Mouse (Mus musculus): ENCODE results near the gene Gpt2.
A peak's percentile ranks its signal among the peaks of the same experiment; 100 is the strongest.

Gene Gpt2

GRCm38 (mm10) chr8:85487906-85488620 lies 4.3 kb upstream of the Gpt2 start:
- no peak for DNase-seq

DNA sequence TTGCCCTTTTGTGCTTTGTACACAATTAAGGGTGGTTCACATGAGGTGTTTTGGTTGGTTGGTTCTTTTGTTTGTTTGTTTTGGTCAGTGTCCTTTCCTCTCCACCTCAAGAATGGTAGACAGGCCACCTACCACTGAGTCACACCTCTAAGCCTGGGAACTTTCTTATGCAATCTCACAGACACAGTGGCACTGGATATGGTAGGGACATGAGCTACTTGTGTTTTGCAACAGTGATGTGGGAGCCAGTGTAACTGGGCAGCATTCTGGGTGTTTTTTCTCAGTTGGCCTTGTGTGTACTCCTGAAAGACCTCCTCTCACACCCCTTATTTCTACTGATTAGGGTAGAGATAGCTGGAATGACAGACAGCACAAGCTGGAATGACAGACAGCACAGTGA lies 3.7 kb upstream of the Gpt2 start:
- DNase-seq: no peak

GRCm38 (mm10) chr8:85489546-85489945 lies 2.8 kb upstream of the Gpt2 start:
- no peak for DNase-seq

- DNase-seq: peak; percentile 25
These were observed 860 bp downstream of the Gpt2 start for GRCm38 (mm10) chr8:85492940-85493931.

GRCm38 (mm10) chr8:85496125-85496524 lies 3.7 kb downstream of the Gpt2 start:
- DNase-seq: no peak

GRCm38 (mm10) chr8:85496778-85497177 lies 4.4 kb downstream of the Gpt2 start:
- no peak for DNase-seq

DNA sequence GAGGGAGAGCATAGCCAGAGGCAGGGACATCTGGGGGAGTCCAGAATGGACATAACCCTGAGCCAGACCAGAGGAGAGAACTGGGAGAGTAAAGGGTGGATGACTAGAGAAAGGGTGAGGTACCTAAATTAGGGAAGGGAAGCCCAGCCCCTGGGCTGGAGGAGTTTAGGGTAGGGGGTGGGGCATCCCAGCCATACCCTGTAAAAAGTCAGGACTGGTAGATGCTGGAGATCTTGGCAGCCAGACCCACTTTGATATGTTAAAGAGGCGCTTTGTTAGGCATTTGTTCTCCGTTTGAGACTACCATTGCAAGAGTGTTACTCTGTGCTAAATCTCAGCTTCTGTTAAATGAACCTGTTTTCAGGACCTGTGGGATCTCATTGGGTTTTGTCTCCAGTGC lies 6.2 kb downstream of the Gpt2 start:
- no peak for DNase-seq

DNA sequence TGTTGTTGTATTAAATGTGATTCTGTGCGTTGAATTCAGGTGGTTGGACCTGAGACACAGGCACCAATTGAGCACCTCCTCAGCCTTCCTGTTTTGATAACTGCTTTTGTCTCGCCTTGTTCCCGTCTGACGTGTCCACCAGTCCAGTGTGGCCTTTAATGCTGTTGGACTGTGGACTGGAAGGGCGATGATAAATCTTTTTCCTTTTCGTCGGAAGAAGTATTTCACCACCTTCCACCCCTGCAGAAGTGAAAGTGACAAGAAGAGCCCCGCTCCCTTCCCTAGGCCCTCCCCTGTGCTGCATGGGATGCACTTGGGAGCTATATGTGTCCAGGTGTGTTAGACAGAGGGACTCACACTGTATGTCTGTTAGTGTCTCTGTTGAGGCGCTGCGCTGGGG lies 8.1 kb downstream of the Gpt2 start:
- no peak for DNase-seq

GRCm38 (mm10) chr8:85500955-85501685 lies 8.7 kb downstream of the Gpt2 start:
- DNase-seq: peak; percentile 48

- DNase-seq: no peak
These were observed 10.0 kb downstream of the Gpt2 start for GRCm38 (mm10) chr8:85502381-85502780.

GRCm38 (mm10) chr8:85503065-85503464 lies 10.7 kb downstream of the Gpt2 start:
- DNase-seq: no peak

- no peak for DNase-seq
These were observed 12.3 kb downstream of the Gpt2 start for GRCm38 (mm10) chr8:85504704-85505103.

DNA sequence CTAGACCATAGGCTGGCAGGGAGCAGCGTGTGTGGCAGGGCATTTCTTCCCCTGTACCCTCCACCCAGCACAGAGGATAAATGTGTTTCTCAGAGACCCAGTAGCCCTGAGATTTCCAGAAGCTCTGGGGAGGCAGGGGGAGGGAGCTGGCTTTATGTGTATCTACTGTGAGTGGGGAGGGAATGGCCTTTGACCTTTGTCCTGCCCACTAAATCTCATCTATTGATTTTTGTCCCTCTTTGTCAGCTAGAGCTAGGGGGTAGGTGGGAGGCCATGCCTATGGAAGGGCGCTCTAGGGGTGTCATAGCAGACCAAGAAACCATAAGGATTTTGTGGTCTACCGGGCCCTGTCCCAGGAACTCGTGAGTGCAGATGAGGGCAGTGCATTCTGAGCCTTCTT lies 14.2 kb downstream of the Gpt2 start:
- no peak for DNase-seq

DNA sequence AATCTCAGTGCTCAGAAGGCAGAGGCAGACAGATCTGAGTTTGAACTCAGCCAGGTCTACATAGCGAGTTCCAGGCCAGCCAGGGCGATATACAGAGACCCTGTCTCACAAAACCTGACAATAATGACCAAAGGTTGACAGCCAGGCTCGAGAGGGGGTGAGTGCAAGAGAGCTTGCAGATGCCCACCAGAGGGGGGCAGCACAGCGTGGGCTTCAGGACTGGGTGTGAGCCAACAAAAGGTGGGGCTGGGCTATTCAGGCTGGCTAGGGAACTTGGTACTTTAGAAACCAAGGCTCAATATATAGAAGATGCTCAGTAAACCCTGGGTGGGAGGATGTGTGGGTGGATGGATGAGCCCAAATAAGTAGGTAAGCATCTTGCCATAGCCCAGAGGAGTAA lies 16.3 kb downstream of the Gpt2 start:
- DNase-seq: no peak

DNA sequence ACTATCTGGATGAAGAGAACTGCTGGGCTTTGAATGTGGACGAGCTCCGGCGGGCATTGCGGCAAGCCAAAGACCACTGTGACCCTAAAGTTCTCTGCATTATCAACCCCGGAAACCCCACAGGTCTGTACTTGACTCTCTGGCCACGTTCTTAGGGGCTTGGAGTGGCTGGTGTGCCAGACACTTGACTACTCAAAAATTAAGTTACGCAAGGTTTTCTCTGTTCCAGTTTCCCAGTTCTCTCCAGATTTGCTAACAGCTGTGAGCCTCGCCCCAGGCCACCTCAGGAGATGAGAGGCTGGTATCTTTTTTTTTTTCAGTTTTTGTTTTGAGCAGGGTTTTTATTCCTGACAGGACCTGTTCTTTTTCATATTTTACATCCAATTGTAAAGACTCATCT lies 19.9 kb downstream of the Gpt2 start:
- no peak for DNase-seq

DNA sequence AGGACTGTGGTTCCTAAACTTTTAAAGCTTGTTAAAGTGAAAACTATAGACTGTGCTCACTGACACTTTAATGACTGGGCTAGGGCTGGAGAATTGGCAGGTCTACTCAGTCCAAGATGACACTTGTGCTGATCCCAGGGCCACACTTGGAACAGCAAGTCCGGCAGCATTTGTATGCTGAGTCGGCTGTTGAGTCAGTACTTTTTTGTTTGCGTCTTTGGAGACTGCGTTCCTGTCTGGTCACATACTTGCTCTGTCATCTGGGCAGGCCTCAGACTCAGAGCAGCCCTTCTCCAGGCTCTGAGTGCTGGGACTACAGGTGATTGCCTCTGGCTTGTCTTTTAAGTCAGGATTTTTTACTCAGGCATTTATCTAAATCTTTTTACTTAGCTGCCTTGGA lies 20.9 kb downstream of the Gpt2 start:
- no peak for DNase-seq

DNA sequence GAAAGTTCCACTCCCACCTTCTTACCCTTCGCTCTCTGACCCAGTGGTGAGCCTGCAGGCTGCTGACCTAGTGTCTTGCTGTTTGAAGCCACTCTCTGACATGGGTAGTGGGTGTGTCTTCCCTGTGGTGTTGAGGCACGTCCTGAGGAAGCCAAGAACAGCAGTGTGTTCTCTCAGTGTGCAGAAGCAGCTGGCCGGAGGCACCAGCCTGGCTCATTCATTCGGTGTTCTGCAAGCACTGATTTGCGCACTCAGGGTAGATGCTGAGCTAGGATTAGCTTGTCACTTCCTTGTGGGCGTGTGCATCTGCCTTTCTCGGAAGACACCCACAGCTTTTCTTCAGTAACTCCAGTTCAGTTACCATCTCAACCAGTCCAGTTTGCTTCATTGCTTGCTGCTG lies 23.0 kb downstream of the Gpt2 start:
- no peak for DNase-seq

DNA sequence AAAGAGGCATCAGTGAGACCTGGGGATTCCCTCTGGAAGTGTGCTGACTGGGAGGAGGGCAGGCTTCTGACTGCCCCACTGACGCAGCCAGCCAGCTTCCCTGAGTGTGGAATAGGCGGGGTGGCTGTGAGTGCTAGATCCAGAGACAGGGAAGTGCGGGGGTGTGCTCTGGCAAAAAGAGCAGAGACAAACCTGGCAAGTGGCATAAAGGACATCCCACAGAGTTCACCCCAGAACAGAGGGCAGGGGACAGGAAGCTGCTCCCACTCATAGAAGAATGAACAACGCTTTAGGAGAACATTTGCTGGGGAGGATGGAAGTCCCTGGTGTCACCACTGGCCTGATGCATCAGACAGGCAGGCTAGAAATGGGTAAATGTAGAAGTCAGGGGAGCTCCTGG lies 25.0 kb downstream of the Gpt2 start:
- DNase-seq: no peak

- DNase-seq: no peak
These were observed 25.6 kb downstream of the Gpt2 start for GRCm38 (mm10) chr8:85517956-85518355.

DNA sequence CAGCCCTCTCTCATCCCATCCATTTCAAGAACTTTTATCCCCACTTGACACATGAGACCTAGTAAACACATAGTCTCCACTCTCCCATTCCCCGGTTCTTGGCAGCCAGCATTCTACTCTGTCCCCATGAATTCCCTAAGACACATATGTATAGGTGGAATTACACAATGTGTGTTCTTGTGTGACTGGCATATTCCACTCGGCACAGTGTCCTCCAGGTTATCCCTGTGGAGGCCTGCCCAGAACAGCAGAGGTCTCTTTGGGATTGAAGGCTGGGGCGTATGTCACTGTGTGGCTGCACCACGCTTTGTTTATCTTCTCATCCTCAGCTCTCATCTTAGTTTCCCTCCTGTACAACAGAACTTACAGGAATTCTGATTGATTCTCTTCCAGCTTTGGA lies 28.2 kb downstream of the Gpt2 start:
- no peak for DNase-seq

DNA sequence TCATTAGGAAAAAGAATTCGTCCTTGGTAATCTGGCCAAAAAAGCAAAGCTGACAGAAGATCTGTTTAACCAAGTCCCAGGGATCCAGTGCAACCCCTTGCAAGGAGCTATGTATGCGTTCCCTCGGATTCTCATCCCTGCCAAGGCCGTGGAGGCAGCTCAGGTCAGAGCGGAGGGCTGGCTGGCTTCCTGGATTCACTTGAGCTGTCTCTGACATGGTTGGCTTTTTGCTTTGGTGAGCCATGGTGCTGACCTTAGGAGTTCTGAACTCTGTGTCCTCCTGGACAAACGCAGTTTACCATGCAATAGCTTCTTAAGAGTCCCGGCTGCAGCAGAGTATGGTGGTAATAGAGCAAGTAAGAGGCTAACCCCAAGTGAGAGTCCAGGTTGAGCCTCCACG lies 29.0 kb downstream of the Gpt2 start:
- DNase-seq: no peak

GRCm38 (mm10) chr8:85524086-85524485 lies 31.7 kb downstream of the Gpt2 start:
- DNase-seq: no peak

DNA sequence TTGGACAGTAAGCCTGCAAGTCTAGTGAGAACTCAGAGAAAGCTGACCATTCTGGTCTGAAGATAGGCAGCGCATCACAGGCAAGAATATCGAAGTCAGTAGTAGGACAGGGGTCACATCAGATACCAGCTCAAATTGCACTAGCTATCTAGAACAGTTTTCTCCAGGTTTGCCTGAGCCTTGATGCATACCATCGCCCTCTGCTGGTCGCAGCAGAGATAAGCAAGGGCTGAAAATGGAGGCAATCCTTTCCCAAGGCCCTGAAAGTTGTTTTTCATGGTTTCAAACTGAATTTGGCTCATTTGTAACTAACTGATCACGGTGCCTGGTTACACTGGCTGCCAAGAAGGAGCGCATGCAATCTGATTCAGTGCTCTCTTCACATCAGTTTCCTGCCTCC lies 33.7 kb downstream of the Gpt2 start:
- peak; percentile 24 for DNase-seq

DNA sequence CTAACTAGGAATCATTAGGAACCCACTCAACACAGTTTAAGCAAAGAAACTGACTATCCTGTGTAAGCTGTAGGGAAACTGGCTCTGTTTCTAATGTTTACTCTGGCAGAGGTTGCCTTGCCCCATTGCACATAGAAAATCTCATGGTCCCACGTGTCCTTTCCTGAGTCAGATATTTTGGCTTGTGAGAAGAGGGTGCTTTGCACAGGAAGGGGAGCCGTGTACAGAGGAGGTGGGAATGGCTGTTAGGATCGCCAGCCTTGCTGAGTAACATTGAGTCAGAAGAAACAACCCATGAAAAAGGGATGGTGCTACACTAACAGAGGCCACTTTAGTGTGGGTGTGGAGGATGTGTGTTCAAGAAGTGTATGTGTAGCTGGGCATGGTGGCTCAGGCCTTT lies 36.6 kb downstream of the Gpt2 start:
- no peak for DNase-seq
